Mouse (Mus musculus): ENCODE results near the gene Sun1.

GRCm38 (mm10) chr5:139254938-139255337 is 54.5 kb downstream of the Sun1 start:
- TF ChIP-seq CTCF (IDR thresholded peaks at IDR 0.05; ENCODE audit: extremely low read depth, insufficient read depth, insufficient read length, insufficient replicate concordance) (no peak), POLR2A (IDR thresholded peaks at IDR 0.05; ENCODE audit: low read depth, low read length) (no peak)
